Mouse (Mus musculus): Measurements from ENCODE around the gene Iqch.

GRCm38 (mm10) chr9:63625090-63625756 is 22.9 kb upstream of the Iqch start:
- TF ChIP-seq CTCF (IDR thresholded peaks at IDR 0.05; ENCODE audit: low read depth, low read length) (no peak), POLR2A (IDR thresholded peaks at IDR 0.05; ENCODE audit: insufficient read depth, low read length) (no peak), EP300 (IDR thresholded peaks at IDR 0.05; ENCODE audit: insufficient read depth, low read depth, low read length) (no peak)
